Mouse (Mus musculus) brain, embryonic 14.5 days (tissue): ENCODE results near the gene Plcd1. TPM values are rescaled to one million over a fixed set of nuclear protein-coding genes. Genes with fewer than 3 reads are reported as not detected.
A peak's percentile ranks its signal among the peaks of the same experiment; 100 is the strongest.

Experiments used
- DNase-seq: peaks from one replicate; pipeline ENCODE4 v3.0.0-alpha.2; 2011; ENCODE audit warnings: low read depth
- CTCF ChIP-seq: fragments of 200-500 bp; IDR thresholded peaks from 2 replicates; pipeline ENCODE4 v1.5.1; 2012; ENCODE audit warnings: inconsistent platforms, mild to moderate bottlenecking, moderate library complexity, borderline replicate concordance; ENCODE audit not compliant: insufficient read depth, insufficient read length; ENCODE audit errors: extremely low read depth
- POLR2A ChIP-seq: fragments of 200-500 bp; IDR thresholded peaks from 2 replicates; pipeline ENCODE4 v1.6.1; 2012; ENCODE audit warnings: mild to moderate bottlenecking, inconsistent platforms, borderline replicate concordance; ENCODE audit not compliant: poor library complexity, insufficient read depth, insufficient read length, severe bottlenecking; ENCODE audit errors: extremely low read depth
- polyA plus RNA-seq: library from polyadenylated mRNA; depleted of rRNA; stranded (reverse); fragments of >200 nt; gene quantifications from 2 replicates; pipeline ENCODE4 v1.2.3, GENCODE M21; 2012; rRNA removed

The Plcd1 gene
- polyA plus RNA-seq: 20.4 and 25.0 TPM in 2 replicates

DNA sequence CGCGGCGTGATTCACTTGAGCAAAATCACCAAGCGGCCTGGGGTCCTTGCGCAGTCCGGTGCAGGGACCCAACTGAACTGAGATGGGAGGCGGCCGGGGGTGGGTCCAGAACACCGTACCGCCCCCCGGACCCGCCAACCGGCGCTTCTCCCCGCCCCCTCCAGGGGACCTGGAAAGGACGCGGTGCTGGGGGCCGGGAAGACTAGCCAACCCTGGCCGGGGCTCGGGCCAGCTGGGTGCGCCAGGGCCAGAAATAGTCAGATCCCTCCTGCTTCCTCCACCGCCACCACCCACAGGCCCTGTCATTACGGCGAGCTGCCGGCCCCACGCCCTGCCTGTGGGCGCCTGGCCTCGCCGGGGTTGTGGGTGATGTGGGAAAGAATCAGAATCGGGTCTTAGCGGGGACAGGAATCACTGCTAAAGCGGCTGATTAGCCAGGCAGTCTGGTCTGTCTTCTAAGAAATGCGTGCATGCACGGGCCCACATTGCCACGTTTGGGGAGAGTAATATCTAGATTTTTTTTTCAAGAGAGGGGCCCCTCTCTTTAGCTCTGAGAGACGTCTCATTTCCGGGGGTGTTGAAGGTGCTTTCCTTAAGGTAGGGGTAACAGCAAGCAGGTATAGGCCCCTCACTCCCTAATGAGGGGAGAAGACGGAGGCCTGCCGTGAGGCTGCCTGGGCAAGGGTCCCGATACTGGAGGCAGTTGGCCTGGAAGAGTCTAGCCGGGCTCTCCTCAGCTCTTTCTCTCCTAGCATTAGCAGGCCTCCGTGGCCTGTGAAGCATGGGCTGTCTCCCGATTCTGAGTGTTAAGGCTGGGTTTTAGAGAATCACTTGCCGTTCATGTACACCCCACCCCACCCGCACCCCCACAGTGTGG lies at the start of gene Plcd1:
Plcd1 (minus strand) TSS at position 84 of the 877 bp plus-strand sequence.
- TF ChIP-seq CTCF: no peak
- TF ChIP-seq POLR2A: 0 out of 2 replicates have a peak, but pooled peaks have one; percentile 18
- peak; percentile 78 for DNase-seq

DNA sequence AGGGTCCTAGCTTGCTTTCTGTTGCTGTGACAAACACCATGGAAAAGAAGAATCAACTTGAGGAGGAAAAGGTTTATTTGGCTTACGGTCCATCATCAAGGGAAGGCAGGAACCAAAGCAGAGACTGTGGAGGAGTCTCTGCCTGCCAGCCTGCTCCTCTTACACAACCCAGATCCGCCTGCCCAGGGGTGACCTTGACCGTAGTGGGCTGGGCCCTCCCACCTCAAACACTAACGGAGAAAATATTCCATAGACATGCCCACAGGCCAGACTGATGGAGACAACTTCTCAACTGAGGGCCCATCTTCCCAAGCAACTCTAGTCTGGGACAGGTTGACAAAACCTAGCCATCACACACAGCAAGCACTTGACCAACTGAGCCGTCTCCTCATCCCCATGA lies 48.8 kb upstream of the Plcd1 start:
- TF ChIP-seq POLR2A: no peak
- TF ChIP-seq CTCF: no peak
- DNase-seq: no peak

DNA sequence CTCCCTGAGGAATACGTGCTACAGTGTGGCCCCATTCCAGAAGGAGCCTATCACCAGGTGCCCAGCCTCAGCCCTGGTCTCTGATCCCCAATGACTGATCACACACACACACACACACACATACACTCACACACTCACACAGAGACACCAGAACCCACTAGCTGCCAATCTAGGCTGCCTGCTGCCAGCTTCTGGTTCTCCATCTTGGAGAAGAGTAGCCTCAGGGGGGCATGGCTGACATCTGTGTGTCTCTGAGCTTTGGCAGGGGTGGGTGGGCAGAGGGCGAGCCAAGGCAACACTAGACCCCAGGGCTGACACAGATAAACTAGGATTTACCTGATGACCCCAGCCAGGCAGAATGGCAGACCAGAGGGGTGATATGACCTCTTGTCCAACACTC lies 45.5 kb upstream of the Plcd1 start:
- no peak for TF ChIP-seq POLR2A
- TF ChIP-seq CTCF: no peak
- no peak for DNase-seq

DNA sequence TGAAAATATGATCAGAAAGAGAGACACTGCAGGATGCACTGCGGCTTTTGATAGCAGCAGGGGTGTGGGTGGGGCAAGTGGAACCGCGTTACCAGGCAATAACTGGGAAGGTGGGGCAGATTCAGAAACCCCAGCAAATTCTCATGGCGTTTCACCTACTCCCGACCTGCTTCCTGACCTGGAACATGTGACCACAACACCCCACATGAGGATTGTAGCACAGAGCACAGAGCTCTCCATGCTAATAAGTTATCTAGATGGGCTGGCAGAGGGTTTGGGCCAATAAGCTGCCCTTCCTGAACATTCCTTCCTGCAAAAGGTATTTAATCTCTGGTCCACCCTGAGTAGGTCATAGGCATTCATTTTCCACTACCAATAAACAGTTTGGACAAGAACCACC lies 37.4 kb upstream of the Plcd1 start:
- TF ChIP-seq POLR2A (no peak), CTCF (no peak)

DNA sequence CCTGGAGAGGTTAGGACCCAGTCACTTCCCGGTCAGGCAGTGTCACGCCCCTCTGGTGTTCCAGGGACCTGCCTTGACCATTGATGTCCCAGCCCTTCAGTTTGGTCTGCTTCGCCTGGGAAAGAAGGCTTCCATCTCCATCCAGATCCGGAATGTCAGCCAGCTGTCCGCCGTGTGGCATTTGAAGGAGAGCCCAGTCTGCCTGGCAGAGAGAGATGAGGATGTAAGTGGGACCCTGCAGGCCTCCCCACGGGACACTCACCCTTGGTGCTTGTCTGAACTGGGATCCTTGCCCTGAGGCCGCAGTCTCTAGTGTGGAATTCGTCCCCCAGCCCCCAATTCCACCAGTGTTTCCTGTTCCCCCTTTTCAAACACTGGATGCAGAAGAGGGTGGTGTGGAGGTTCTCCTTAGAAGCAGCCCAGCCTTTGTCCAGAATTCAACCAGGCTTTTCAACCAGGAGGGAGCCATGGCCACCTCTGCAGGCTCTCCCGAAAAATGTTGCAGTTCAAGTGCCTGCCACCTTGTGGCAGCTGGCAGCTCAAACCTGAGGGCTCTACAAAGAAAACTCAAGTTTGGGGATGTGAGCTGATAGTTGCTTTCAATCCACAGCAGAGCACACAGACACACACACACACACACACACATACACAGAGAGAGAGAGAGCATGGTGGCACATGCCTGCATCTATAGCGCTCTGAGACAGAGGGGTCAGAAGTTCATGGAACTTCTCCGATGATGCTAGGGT lies 35.3 kb upstream of the Plcd1 start:
- TF ChIP-seq CTCF (peak; percentile 40; the same call in 1 of the 2 replicates), POLR2A (no peak)
- no peak for DNase-seq

More for the DNA sequence above, 37.4 kb upstream of the Plcd1 start:
- no peak for DNase-seq

DNA sequence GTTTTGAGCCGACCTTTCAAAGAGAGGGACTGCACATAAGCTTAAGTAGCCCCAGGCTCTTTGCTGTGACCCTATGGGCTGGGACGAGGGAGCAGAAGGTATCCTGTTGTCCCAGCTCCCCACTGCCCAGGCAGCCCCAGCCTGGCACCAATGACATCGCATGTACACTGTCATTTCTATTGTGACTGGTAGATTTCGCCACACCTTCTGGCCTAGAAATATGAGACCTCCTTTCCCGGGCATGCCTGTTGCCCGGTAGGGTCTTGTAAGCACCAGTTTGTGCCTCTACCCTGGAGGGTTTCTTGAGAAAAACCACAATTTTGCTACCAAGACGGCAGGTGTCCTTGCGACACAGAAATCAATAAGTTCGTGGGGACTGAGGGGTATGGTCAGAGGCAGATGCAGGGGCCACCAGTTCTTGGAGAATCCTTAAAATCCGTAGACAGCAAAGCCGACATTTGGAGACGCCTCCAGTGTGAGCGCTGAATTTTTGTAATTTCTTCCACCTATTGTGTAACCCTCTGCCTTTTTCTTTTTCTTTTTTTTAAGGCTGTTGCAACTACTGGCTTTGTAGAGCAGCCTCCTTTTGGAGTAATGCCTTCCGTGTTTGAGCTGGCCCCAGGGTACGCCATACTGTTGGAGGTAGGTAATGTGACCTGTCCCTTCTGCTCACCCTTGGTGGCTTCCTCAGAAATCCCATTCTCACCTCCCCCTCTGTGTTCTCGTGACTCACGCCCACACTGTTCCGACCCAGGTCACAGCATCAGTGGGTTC lies 29.5 kb upstream of the Plcd1 start:
- no peak for TF ChIP-seq CTCF
- TF ChIP-seq POLR2A: no peak
- DNase-seq: no peak

DNA sequence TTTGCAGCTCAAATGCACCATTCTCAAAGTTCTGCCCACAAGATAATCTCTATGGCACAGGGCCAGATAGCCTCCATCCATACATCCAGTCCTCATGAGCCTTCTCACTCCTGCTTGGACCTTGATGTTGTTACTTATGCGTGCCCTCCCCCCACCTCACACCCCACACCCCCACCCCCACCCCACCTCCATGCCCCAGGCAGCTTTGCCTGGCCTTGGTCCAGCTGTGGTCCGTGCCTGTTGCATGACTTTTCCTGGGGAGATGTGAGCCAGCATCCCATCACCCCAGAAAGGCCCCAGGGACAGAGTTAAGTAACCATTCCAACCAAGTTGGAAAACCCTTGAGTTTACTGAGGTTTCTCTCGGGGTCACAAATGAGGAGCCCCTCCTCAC lies 26.9 kb upstream of the Plcd1 start:
- TF ChIP-seq CTCF (no peak), POLR2A (no peak)
- no peak for DNase-seq

DNA sequence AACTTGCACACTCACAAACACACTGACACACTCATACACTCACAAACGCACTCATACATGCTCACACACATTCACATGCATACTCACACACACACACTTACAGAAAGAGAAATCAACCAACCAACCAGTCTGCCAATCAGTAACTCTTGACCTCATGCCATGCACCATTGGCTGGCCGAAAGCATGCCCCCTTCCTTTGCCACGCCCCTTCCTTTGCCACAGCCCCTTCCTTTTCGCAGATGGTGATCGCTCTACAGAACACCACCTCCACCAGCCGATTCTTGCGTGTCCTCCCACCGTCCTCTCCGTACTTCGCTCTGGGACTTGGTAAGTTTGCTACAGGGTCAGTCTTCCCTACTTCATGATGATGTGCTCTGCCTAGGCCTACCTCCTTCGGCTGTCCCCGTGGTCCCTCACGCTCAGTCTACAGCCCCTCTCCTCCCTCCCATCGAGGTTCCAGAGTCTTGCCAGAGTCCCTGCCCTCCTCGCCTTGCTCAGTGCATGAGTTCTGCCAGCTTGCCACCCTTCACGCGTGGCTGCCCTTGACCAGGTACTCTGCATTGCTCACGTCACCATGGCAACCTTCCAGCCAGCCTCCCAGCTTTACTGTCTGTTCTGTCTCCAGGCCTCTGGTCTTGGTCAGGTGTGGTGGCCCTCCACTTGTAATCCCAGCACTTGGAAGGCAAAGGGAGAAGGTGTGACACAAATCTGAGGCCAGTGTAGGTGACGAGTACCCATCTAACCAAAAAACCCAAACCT lies 26.3 kb upstream of the Plcd1 start:
- DNase-seq: peak; percentile 11
- no peak for TF ChIP-seq CTCF
- no peak for TF ChIP-seq POLR2A

DNA sequence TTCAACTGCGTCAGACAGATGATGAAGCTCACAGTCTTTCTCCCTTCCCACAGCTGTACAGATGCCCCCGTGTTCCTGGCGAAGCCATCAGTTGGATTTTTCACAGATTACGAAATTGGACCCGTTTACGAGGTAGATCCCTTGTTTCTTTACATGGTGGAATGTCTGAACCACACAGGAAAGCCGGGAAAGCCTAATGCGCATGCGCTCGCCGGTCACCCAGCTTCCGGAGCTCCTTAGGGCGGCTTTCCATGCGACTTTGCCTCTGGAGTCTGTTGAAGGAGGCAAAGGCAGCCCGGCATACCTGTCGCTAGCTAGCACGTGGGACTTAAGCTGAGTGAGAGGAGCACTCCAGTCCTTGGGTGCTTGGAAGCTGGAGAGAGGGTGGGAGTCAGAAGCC lies 21.6 kb upstream of the Plcd1 start:
- TF ChIP-seq CTCF: no peak
- no peak for TF ChIP-seq POLR2A
- DNase-seq: no peak

DNA sequence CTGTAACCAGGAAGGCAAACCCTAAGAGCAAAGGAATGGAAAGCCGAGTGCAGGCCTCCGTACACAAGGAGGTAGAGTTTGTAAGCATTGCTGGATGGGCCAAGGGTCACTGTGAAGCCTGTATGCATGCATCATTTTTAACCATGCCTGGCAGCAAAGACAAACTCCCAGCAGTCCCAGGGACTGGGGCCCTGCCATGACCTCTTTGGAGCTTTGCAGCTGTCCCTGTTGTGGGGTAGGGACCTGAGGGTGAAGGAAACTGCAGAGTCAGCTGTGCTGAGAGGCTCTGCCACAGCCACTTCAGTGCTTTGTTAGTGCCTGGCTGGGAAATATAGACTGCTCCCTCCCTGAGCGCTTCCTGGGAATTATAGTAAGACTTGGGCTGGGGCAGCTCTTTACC lies 17.3 kb upstream of the Plcd1 start:
- peak; percentile 28 for DNase-seq
- TF ChIP-seq POLR2A (no peak), CTCF (no peak)
